ENCODE assay signal across 7 mouse cellular contexts in genomic region chrX:18254767-18255166, GRCm38 (mm10).
DNase-seq lines count a peak whose midpoint lies in the region; ATAC-seq lines count a peak whose summit lies in the region.

No protein-coding gene starts in this region.

- H3K9ac ChIP-seq in hindbrain, embryonic 15.5 days, result no peak overlapping the region

- no peaks in the 10 kb centered on the region for H3K27me3 ChIP-seq in hindbrain, embryonic 15.5 days

- peaks cover 11% of the 10 kb centered on the region for H3K36me3 ChIP-seq in hindbrain, embryonic 15.5 days

- no peak overlapping the region for H3K4me2 ChIP-seq in hindbrain, embryonic 15.5 days

- WGBS in hindbrain, embryonic 15.5 days, result 48% methylated on average over 4 of the region's 4 CpGs

- intact Hi-C loops in left cerebral cortex, postnatal 14 days (cut with DNase I), result loop anchor here (5.0 to 10.0 kb wide), 2 partner anchors 92 to 1360 kb away; partner anchors contain the start of gene Kdm6a

- no peaks in the 10 kb centered on the region for H3K4me1 ChIP-seq in hindbrain, embryonic 15.5 days (replicated peaks)

- no peaks in the 10 kb centered on the region for H3K9me3 ChIP-seq in hindbrain, embryonic 15.5 days

- H3K27ac ChIP-seq in hindbrain, embryonic 15.5 days (replicated peaks), result no peak overlapping the region

- DNase-seq in testis, postnatal 14 days (ENCODE audit: low spot score), result peak; percentile 4
- no peak for DNase-seq in testis, postnatal 10 days (ENCODE audit: low spot score)
- peak; percentile 21 for DNase-seq in adrenal gland, adult 8-10 months
- DNase-seq in embryo, embryonic 9.5 days (ENCODE audit: extremely low spot score), result peak; percentile 2
- DNase-seq in left cerebral cortex, postnatal 14 days (ENCODE audit: low spot score in 2 of 2), result peak; percentile 57 to 87
- DNase-seq in natural killer cell, adult 2 months (ENCODE audit: low spot score in 2 of 2), result peak; percentile 11 to 38

- no peak overlapping the region for H3K4me3 ChIP-seq in hindbrain, embryonic 15.5 days

- ATAC-seq in hindbrain, embryonic 15.5 days (ENCODE audit: low FRiP score, low read depth), result peak; percentile 79; the same call in 1 of the 2 replicates
